Mouse (Mus musculus) limb, embryonic 14.5 days (tissue): ENCODE measurements at regions not wholly inside any gene's neighbourhood (a gene's known extent, or its start where the extent isn't known, plus 50 kb on each side); places are given as distances from the start of the nearest gene placed in this dataset.

Source experiments
- ATAC-seq: fragments of 200-750 bp; cut with Nextera tagmentation; 2 replicates; pipeline ENCODE4 v1.8.0; 2017; ENCODE audit warnings: low read depth, moderate number of reproducible peaks, moderate TSS enrichment; ENCODE audit not compliant: low FRiP score
- DNase-seq: peaks from one replicate; pipeline ENCODE4 v3.0.0-alpha.2; 2015; ENCODE audit warnings: low spot score
- H3K27ac ChIP-seq: fragments of 300-500 bp; sonication (generic); replicated peaks from 2 replicates; pipeline ENCODE4 v1.5.1; 2014; ENCODE audit warnings: low read depth, mild to moderate bottlenecking, low read length, moderate library complexity, mixed read lengths
- H3K27me3 ChIP-seq: fragments of 300-500 bp; sonication (generic); 2 replicates; pipeline ENCODE4 v1.6.1; 2014; ENCODE audit warnings: low read length, mixed read lengths; ENCODE audit not compliant: control insufficient read depth, insufficient read depth
- H3K36me3 ChIP-seq: fragments of 300-500 bp; sonication (generic); 2 replicates; pipeline ENCODE4 v1.6.1; 2014; ENCODE audit warnings: mild to moderate bottlenecking, low read length, moderate library complexity, mixed read lengths; ENCODE audit not compliant: control insufficient read depth, insufficient read depth
- H3K4me1 ChIP-seq: fragments of 300-500 bp; sonication (generic); 2 replicates; pipeline ENCODE4 v1.6.1; 2014; ENCODE audit warnings: antibody characterized with exemption, low read length, mixed read lengths; ENCODE audit not compliant: control insufficient read depth, insufficient read depth
- H3K4me2 ChIP-seq: fragments of 300-500 bp; sonication (generic); replicated peaks from 2 replicates; pipeline ENCODE4 v1.6.1; 2014; ENCODE audit warnings: low read depth, mild to moderate bottlenecking, low read length, moderate library complexity; ENCODE audit not compliant: severe bottlenecking
- H3K4me3 ChIP-seq: fragments of 300-500 bp; sonication (generic); replicated peaks from 2 replicates; pipeline ENCODE4 v1.5.1; 2014; ENCODE audit warnings: low read length
- H3K9ac ChIP-seq: fragments of 300-500 bp; sonication (generic); 2 replicates; pipeline ENCODE4 v1.6.1; 2014; ENCODE audit warnings: mild to moderate bottlenecking, low read depth, low read length, moderate library complexity; ENCODE audit not compliant: severe bottlenecking
- H3K9me3 ChIP-seq: fragments of 300-500 bp; sonication (generic); 2 replicates; pipeline ENCODE4 v1.6.1; 2016; ENCODE audit warnings: low read length; ENCODE audit not compliant: control insufficient read depth
- POLR2A ChIP-seq: fragments of 200-500 bp; IDR thresholded peaks from 2 replicates; pipeline ENCODE4 v1.8.0; 2012; ENCODE audit warnings: inconsistent platforms, mild to moderate bottlenecking, moderate library complexity, borderline replicate concordance; ENCODE audit not compliant: insufficient read depth, insufficient read length; ENCODE audit errors: extremely low read depth
- WGBS: fragments of 180-500 bp; shearing (Covaris S2); extraction: QIAGEN DNeasy Blood & Tissue Kit; methylation state at CpG from one replicate; pipeline ENCODE4 v1.1.7; 2014; 5-methylcytosine and 5-hydroxymethylcytosine counted together

- Histone ChIP-seq H3K4me2 (no peak overlapping the region), H3K9me3 (no peaks in the 10 kb centered on the region), H3K4me1 (peaks cover 11% of the 10 kb centered on the region; the same call in 1 of the 2 replicates), H3K36me3 (no peaks in the 10 kb centered on the region), H3K9ac (no peak overlapping the region), H3K27me3 (no peaks in the 10 kb centered on the region), H3K4me3 (no peak overlapping the region), H3K27ac (no peak overlapping the region)
- DNase-seq, result no peak
- 47% methylated on average over 1 of the region's 1 CpGs for WGBS
- no peak for ATAC-seq
- no peak for TF ChIP-seq POLR2A
These were observed 359.4 kb upstream of the Cdh11 start for GRCm38 (mm10) chr8:103144835-103145234.

GRCm38 (mm10) chr8:103148013-103148412 is 362.6 kb upstream of the Cdh11 start:
- no peak overlapping the region for H3K4me2 ChIP-seq
- no peak for TF ChIP-seq POLR2A
- ATAC-seq, result no peak
- H3K36me3 ChIP-seq, result no peaks in the 10 kb centered on the region
- H3K27ac ChIP-seq, result no peak overlapping the region; the same call in 1 of the 2 replicates
- H3K9me3 ChIP-seq, result no peaks in the 10 kb centered on the region
- peaks cover 11% of the 10 kb centered on the region; the same call in 1 of the 2 replicates for H3K4me1 ChIP-seq
- no peaks in the 10 kb centered on the region for H3K27me3 ChIP-seq
- 39% methylated on average over 4 of the region's 4 CpGs for WGBS
- no peak overlapping the region for H3K9ac ChIP-seq
- no peak for DNase-seq
- no peak overlapping the region for H3K4me3 ChIP-seq

- no peak for ATAC-seq
- no peak for TF ChIP-seq POLR2A
- H3K4me2 ChIP-seq, result no peak overlapping the region
- no peak overlapping the region for H3K27ac ChIP-seq
- no peak overlapping the region for H3K4me3 ChIP-seq
- no peaks in the 10 kb centered on the region for H3K27me3 ChIP-seq
- H3K36me3 ChIP-seq, result no peaks in the 10 kb centered on the region
- H3K9me3 ChIP-seq, result no peaks in the 10 kb centered on the region
- no peak overlapping the region for H3K9ac ChIP-seq
- 59% methylated on average over 10 of the region's 10 CpGs for WGBS
- DNase-seq, result no peak
- H3K4me1 ChIP-seq, result peaks cover 11% of the 10 kb centered on the region; the same call in 1 of the 2 replicates
These were observed 363.0 kb upstream of the Cdh11 start for GRCm38 (mm10) chr8:103148447-103148846.

- no peak for DNase-seq
- no peak for ATAC-seq
- no peaks in the 10 kb centered on the region for H3K27me3 ChIP-seq
- no peak overlapping the region for H3K4me2 ChIP-seq
- TF ChIP-seq POLR2A, result no peak
- no peak overlapping the region for H3K4me3 ChIP-seq
- 0 out of 2 replicates have a peak, but pooled peaks cover 3% of the 10 kb centered on the region for H3K4me1 ChIP-seq
- WGBS, result 26% methylated on average over 7 of the region's 7 CpGs
- no peak overlapping the region for H3K27ac ChIP-seq
- no peaks in the 10 kb centered on the region for H3K36me3 ChIP-seq
- H3K9ac ChIP-seq, result no peak overlapping the region
- H3K9me3 ChIP-seq, result no peaks in the 10 kb centered on the region
These were observed 381.3 kb upstream of the Cdh11 start for GRCm38 (mm10) chr8:103166623-103167316.

GRCm38 (mm10) chr8:103173313-103173712 is 387.9 kb upstream of the Cdh11 start:
- ATAC-seq, result no peak

More at GRCm38 (mm10) chr8:103173313-103173712, 387.9 kb upstream of the Cdh11 start:
- WGBS, result 85% methylated on average over 3 of the region's 3 CpGs
- no peak for DNase-seq
- H3K27ac ChIP-seq, result no peak overlapping the region
- no peak overlapping the region for H3K4me3 ChIP-seq
- H3K4me2 ChIP-seq, result no peak overlapping the region
- no peaks in the 10 kb centered on the region for H3K4me1 ChIP-seq
- TF ChIP-seq POLR2A, result no peak
- H3K36me3 ChIP-seq, result no peaks in the 10 kb centered on the region
- 0 out of 2 replicates have a peak, but pooled peaks cover 2% of the 10 kb centered on the region for H3K9me3 ChIP-seq
- H3K9ac ChIP-seq, result no peak overlapping the region
- H3K27me3 ChIP-seq, result no peaks in the 10 kb centered on the region
